Comparison of ENCODE assay signal across 8 mouse cellular contexts in the genomic region with DNA sequence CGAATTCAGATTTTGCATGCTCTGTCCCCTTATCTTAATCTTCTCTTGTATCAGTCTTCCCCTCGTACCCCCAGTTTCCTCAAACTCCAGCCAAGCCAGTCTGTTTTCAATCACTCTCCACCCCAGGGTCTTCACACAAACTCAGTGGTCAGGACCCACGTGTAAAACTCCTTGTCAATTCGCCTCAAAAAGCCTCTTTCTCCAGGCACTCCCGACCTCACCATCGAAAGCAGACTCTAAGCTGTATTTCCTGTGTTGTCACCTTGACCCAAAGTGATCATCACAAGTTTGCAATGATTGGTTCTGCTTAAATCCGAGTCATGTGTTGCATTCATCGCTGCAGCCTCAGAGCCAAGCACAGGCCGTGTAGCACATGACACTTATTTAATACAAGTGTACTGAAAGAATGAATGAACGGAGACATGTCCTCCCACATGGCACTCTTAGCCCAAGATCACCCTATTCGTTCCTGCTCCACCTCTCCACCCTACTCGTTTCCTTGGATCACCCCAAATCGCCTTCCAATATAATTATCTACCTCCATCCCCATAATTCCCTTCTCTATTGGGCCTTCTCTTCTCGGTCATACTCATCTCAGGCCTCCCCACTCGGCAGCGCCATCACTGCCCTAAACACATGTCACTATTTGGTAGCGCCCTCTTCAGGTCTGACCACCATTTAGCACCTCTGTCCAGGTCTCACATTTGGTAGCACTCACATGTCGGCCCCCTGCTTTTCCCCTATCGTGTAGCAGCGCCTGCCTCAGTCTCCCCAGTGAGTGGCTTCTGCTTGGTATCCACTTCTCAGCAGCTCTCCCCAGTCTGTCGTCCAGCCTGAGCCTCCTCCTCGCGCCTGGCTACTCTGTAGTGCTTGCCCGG. TPM values are rescaled to one million over a fixed set of nuclear protein-coding genes. Genes with fewer than 3 reads are reported as not detected.
DNase-seq lines count a peak whose midpoint lies in the region; ATAC-seq and TF ChIP-seq lines count a peak whose summit lies in the region.

No protein-coding gene starts in this region.

- dilution Hi-C loops in CH12.LX (cut with MboI; ENCODE audit: extremely low pct_ligation_motif_present, extremely low pct_unique_long_range_greater_than_20kb, low sequenced_read_pairs) = no loop called here

- peak; percentile 44 for ATAC-seq in heart, embryonic 11.5 days (replicated peaks; ENCODE audit: insufficient number of reproducible peaks, low FRiP score, low TSS enrichment)
- ATAC-seq in limb, embryonic 11.5 days (ENCODE audit: insufficient number of reproducible peaks, low FRiP score, low TSS enrichment, low read depth) = no peak; the same call in 1 of the 2 replicates
- peak; percentile 21; the same call in 1 of the 2 replicates for ATAC-seq in midbrain, embryonic 15.5 days (replicated peaks)

- in situ Hi-C loops in CH12.LX (cut with MboI; ENCODE audit: low pct_ligation_motif_present, low pct_unique_long_range_greater_than_20kb, low sequenced_read_pairs) = no loop called here

- peak overlapping the region; percentile 82 for H3K9ac ChIP-seq in heart, embryonic 11.5 days (ENCODE audit: low read depth, low read length)
- peak overlapping the region; percentile 80 for H3K9ac ChIP-seq in CH12.LX (ENCODE audit: insufficient read depth, low read depth)
- peak overlapping the region; percentile 50 for H3K9ac ChIP-seq in limb, embryonic 11.5 days (ENCODE audit: low read length)
- H3K9ac ChIP-seq in midbrain, embryonic 15.5 days = peak overlapping the region; percentile 76

- H3K4me3 ChIP-seq in heart, embryonic 11.5 days (ENCODE audit: low read depth, low read length) = peak overlapping the region; percentile 88
- peak overlapping the region; percentile 80 to 94 (median 94) for H3K4me3 ChIP-seq in CH12.LX (replicated peaks in 1 of 3; ENCODE audit: low read depth in 2 of 3, low read length in 2 of 3, poor library complexity in 1 of 3)
- H3K4me3 ChIP-seq in cerebellum, adult 2 months (replicated peaks; ENCODE audit: insufficient read depth, low read depth, low read length) = peak overlapping the region; percentile 88
- peak overlapping the region; percentile 46 for H3K4me3 ChIP-seq in limb, embryonic 11.5 days (ENCODE audit: low read depth, low read length)
- peak overlapping the region; percentile 80 for H3K4me3 ChIP-seq in midbrain, embryonic 15.5 days

- WGBS in heart, embryonic 11.5 days (ENCODE audit: insufficient replicate concordance) = 3% methylated on average over 24 of the region's 24 CpGs
- WGBS in cerebellum, adult 2 months = 4% methylated on average over 24 of the region's 24 CpGs
- 5% methylated on average over 24 of the region's 24 CpGs for WGBS in limb, embryonic 11.5 days
- WGBS in midbrain, embryonic 15.5 days = 9% methylated on average over 24 of the region's 24 CpGs

- peaks cover 50% of the 10 kb centered on the region for H3K79me2 ChIP-seq in CH12.LX (replicated peaks; ENCODE audit: control insufficient read depth, extremely low read depth, insufficient read depth, poor library complexity, severe bottlenecking)

- peaks cover 8% of the 10 kb centered on the region for H3K36me3 ChIP-seq in heart, embryonic 11.5 days (ENCODE audit: control insufficient read depth, insufficient read depth, low read length)
- peaks cover 18 to 29% of the 10 kb centered on the region in 2 experiments for H3K36me3 ChIP-seq in CH12.LX (replicated peaks in 1 of 2; ENCODE audit: control insufficient read depth in 1 of 2, insufficient read depth in 1 of 2, low read length in 1 of 2)
- peaks cover 8% of the 10 kb centered on the region for H3K36me3 ChIP-seq in limb, embryonic 11.5 days (ENCODE audit: control insufficient read depth, insufficient read depth, low read length)
- peaks cover 11% of the 10 kb centered on the region; the same call in 1 of the 2 replicates for H3K36me3 ChIP-seq in midbrain, embryonic 15.5 days (replicated peaks)

- peak overlapping the region; percentile 77 for H3K4me2 ChIP-seq in heart, embryonic 11.5 days
- peak overlapping the region; percentile 95 for H3K4me2 ChIP-seq in CH12.LX (ENCODE audit: insufficient read depth, low read depth, poor library complexity, severe bottlenecking)
- peak overlapping the region; percentile 71 for H3K4me2 ChIP-seq in limb, embryonic 11.5 days (ENCODE audit: low read depth, severe bottlenecking)
- H3K4me2 ChIP-seq in midbrain, embryonic 15.5 days = peak overlapping the region; percentile 77

- no peak for DNase-seq in heart, postnatal 4 days
- DNase-seq in CH12.LX (ENCODE audit: extremely low read depth) = peak; percentile 91
- peak in 1 of 2 experiments; percentile 85 for DNase-seq in cerebellum, adult 2 months
- DNase-seq in frontal cortex, adult 2 months (ENCODE audit: extremely low spot score in 1 of 2, low spot score in 1 of 2) = peak; percentile 60 to 75
- DNase-seq in limb, embryonic 11.5 days (ENCODE audit: low spot score) = peak; percentile 76
- DNase-seq in ovary, postnatal 36 days (ENCODE audit: low spot score) = no peak

- TF ChIP-seq RAD21 in CH12.LX (IDR thresholded peaks at IDR 0.05; ENCODE audit: low read depth, low read length) = peak; percentile 15

- TF ChIP-seq EP300 in CH12.LX (IDR thresholded peaks at IDR 0.05; ENCODE audit: low read length) = peak; percentile 20; the same call in 1 of the 2 replicates

- no peaks in the 10 kb centered on the region for H3K27me3 ChIP-seq in heart, embryonic 11.5 days (ENCODE audit: control insufficient read depth, insufficient read depth, low read length)
- peaks cover 4% of the 10 kb centered on the region for H3K27me3 ChIP-seq in CH12.LX (replicated peaks)
- H3K27me3 ChIP-seq in cerebellum, adult 2 months (ENCODE audit: control insufficient read depth, insufficient read depth, low read length) = no peaks in the 10 kb centered on the region
- H3K27me3 ChIP-seq in limb, embryonic 11.5 days (ENCODE audit: control insufficient read depth, insufficient read depth, low read length) = no peaks in the 10 kb centered on the region
- no peaks in the 10 kb centered on the region for H3K27me3 ChIP-seq in midbrain, embryonic 15.5 days (replicated peaks)

- TF ChIP-seq POLR2A in CH12.LX (IDR thresholded peaks at IDR 0.05; ENCODE audit: low read depth, low read length) = peak; percentile 49; the same call in 1 of the 2 replicates
- no peak for TF ChIP-seq POLR2A in cerebellum, adult 2 months (IDR thresholded peaks at IDR 0.05; ENCODE audit: borderline replicate concordance, insufficient read depth, low read length)

- no peaks in the 10 kb centered on the region for H3K9me3 ChIP-seq in heart, embryonic 11.5 days (replicated peaks; ENCODE audit: control insufficient read depth, low read length)
- no peaks in the 10 kb centered on the region for H3K9me3 ChIP-seq in CH12.LX (replicated peaks; ENCODE audit: low read length)
- no peaks in the 10 kb centered on the region for H3K9me3 ChIP-seq in limb, embryonic 11.5 days (ENCODE audit: control insufficient read depth, low read length)
- no peaks in the 10 kb centered on the region for H3K9me3 ChIP-seq in midbrain, embryonic 15.5 days

- TF ChIP-seq CTCF in CH12.LX (conservative IDR thresholded peaks at IDR 0.05 in 1 of 2, IDR thresholded peaks at IDR 0.05 in 1 of 2; ENCODE audit: low read depth in 2 of 2, low read length in 2 of 2) = peak in 1 of 2 experiments; percentile 83; a peak in 3 of 4 replicates
- peak; percentile 65; the same call in 1 of the 2 replicates for TF ChIP-seq CTCF in cerebellum, adult 2 months (IDR thresholded peaks at IDR 0.05; ENCODE audit: borderline replicate concordance, insufficient read depth, low read depth, low read length)

- peaks cover 48% of the 10 kb centered on the region for H3K4me1 ChIP-seq in heart, embryonic 11.5 days (ENCODE audit: control insufficient read depth, insufficient read depth, low read length)
- peaks cover 17 to 44% of the 10 kb centered on the region in 2 experiments for H3K4me1 ChIP-seq in CH12.LX (ENCODE audit: control insufficient read depth in 1 of 2, insufficient read depth in 2 of 2)
- H3K4me1 ChIP-seq in cerebellum, adult 2 months (ENCODE audit: control insufficient read depth, insufficient read depth, low read length) = peaks cover 42% of the 10 kb centered on the region
- H3K4me1 ChIP-seq in limb, embryonic 11.5 days (ENCODE audit: control insufficient read depth, insufficient read depth, low read length) = peaks cover 21% of the 10 kb centered on the region
- peaks cover 30% of the 10 kb centered on the region for H3K4me1 ChIP-seq in midbrain, embryonic 15.5 days

- H3K27ac ChIP-seq in heart, embryonic 11.5 days (ENCODE audit: low read depth, low read length) = peak overlapping the region; percentile 65
- H3K27ac ChIP-seq in CH12.LX (ENCODE audit: insufficient read depth, low read depth) = peak overlapping the region; percentile 48
- peak overlapping the region; percentile 71 for H3K27ac ChIP-seq in cerebellum, adult 2 months (ENCODE audit: insufficient read depth, low read length)
- H3K27ac ChIP-seq in limb, embryonic 11.5 days (replicated peaks; ENCODE audit: low read depth, low read length) = no peak overlapping the region
- H3K27ac ChIP-seq in midbrain, embryonic 15.5 days = peak overlapping the region; percentile 78

RNA-seq across cellular contexts. Expression of gene Ppp5c, which starts 0.8 kb away (rescaled TPM):
- polyA plus RNA-seq in heart, embryonic 11.5 days (2014; fragmentation: Nextera tagmentation; extraction: Ambion mirVana) = 87.0 and 95.3 TPM in 2 replicates
- total RNA-seq in heart, postnatal 4 days (2021) = 100 to 1,000 TPM; 109 TPM
- total RNA-seq in CH12.LX (2012; rRNA removed) = 128 and 130 TPM in 2 replicates
- total RNA-seq in CH12.LX (2014; rRNA removed) = 117 and 125 TPM in 2 replicates
- polyA plus RNA-seq in CH12.LX (2012; ENCODE audit: insufficient read length, low read depth) = 223 and 249 TPM in 2 replicates
- 306 and 336 TPM in 2 replicates for polyA plus RNA-seq in cerebellum, adult 2 months (2012; rRNA removed)
- polyA plus RNA-seq in frontal cortex, adult 2 months (2012; rRNA removed) = 236 and 239 TPM in 2 replicates
- 134 and 140 TPM in 2 replicates for polyA plus RNA-seq in limb, embryonic 11.5 days (2014; fragmentation: Nextera tagmentation; extraction: Ambion mirVana)
- polyA plus RNA-seq in midbrain, embryonic 15.5 days (2015; fragmentation: Nextera tagmentation; extraction: Ambion mirVana) = 124 and 127 TPM in 2 replicates

RNA-seq across cellular contexts. Expression of gene Ccdc8, which starts 34.4 kb away (rescaled TPM):
- 22.6 and 36.1 TPM in 2 replicates for polyA plus RNA-seq in heart, embryonic 11.5 days (2014; fragmentation: Nextera tagmentation; extraction: Ambion mirVana)
- total RNA-seq in heart, postnatal 4 days (2021) = 10 to 100 TPM; 22.0 to 24.5 TPM
- total RNA-seq in CH12.LX (2012; rRNA removed) (0.04 TPM in 1 of 2 replicates, not detected in the other), CH12.LX (2014; rRNA removed) (not detected in 2 replicates)
- polyA plus RNA-seq in CH12.LX (2012; ENCODE audit: insufficient read length, low read depth) = 0.14 and 0.16 TPM in 2 replicates
- polyA plus RNA-seq in cerebellum, adult 2 months (2012; rRNA removed) = 0.87 and 1.2 TPM in 2 replicates
- 2.1 and 2.6 TPM in 2 replicates for polyA plus RNA-seq in frontal cortex, adult 2 months (2012; rRNA removed)
- 26.4 and 33.5 TPM in 2 replicates for polyA plus RNA-seq in limb, embryonic 11.5 days (2014; fragmentation: Nextera tagmentation; extraction: Ambion mirVana)
- polyA plus RNA-seq in midbrain, embryonic 15.5 days (2015; fragmentation: Nextera tagmentation; extraction: Ambion mirVana) = 6.4 and 6.8 TPM in 2 replicates

RNA-seq across cellular contexts. Expression of gene Hif3a, which starts 35.3 kb away (rescaled TPM):
- 31.6 and 37.2 TPM in 2 replicates for polyA plus RNA-seq in heart, embryonic 11.5 days (2014; fragmentation: Nextera tagmentation; extraction: Ambion mirVana)
- 1 to 10 TPM; 3.1 to 3.8 TPM for total RNA-seq in heart, postnatal 4 days (2021)
- total RNA-seq in CH12.LX (2012; rRNA removed) = under 0.01 and 0.08 TPM in 2 replicates
- 0.03 and 0.05 TPM in 2 replicates for total RNA-seq in CH12.LX (2014; rRNA removed)
- 0.49 and 0.52 TPM in 2 replicates for polyA plus RNA-seq in CH12.LX (2012; ENCODE audit: insufficient read length, low read depth)
- 2.1 and 4.2 TPM in 2 replicates for polyA plus RNA-seq in cerebellum, adult 2 months (2012; rRNA removed)
- 2.6 and 3.4 TPM in 2 replicates for polyA plus RNA-seq in frontal cortex, adult 2 months (2012; rRNA removed)
- polyA plus RNA-seq in limb, embryonic 11.5 days (2014; fragmentation: Nextera tagmentation; extraction: Ambion mirVana) = 8.9 and 9.6 TPM in 2 replicates
- polyA plus RNA-seq in midbrain, embryonic 15.5 days (2015; fragmentation: Nextera tagmentation; extraction: Ambion mirVana) = 4.7 and 5.2 TPM in 2 replicates

RNA-seq across cellular contexts. Expression of gene Gm42372, which starts 44.1 kb away (rescaled TPM):
- polyA plus RNA-seq in heart, embryonic 11.5 days (2014; fragmentation: Nextera tagmentation; extraction: Ambion mirVana) = 0.20 TPM in 2 replicates
- under 1 TPM in 1 of 2 experiments, not detected in 1; 0.05 TPM for total RNA-seq in heart, postnatal 4 days (2021)
- total RNA-seq in CH12.LX (2012; rRNA removed) (0.25 and 0.47 TPM in 2 replicates), CH12.LX (2014; rRNA removed) (0.15 and 0.16 TPM in 2 replicates)
- polyA plus RNA-seq in CH12.LX (2012; ENCODE audit: insufficient read length, low read depth) = 0.61 and 0.90 TPM in 2 replicates
- 33.2 and 34.4 TPM in 2 replicates for polyA plus RNA-seq in cerebellum, adult 2 months (2012; rRNA removed)
- 58.7 and 72.7 TPM in 2 replicates for polyA plus RNA-seq in frontal cortex, adult 2 months (2012; rRNA removed)
- 0.65 and 0.78 TPM in 2 replicates for polyA plus RNA-seq in limb, embryonic 11.5 days (2014; fragmentation: Nextera tagmentation; extraction: Ambion mirVana)
- 6.8 and 7.1 TPM in 2 replicates for polyA plus RNA-seq in midbrain, embryonic 15.5 days (2015; fragmentation: Nextera tagmentation; extraction: Ambion mirVana)

RNA-seq across cellular contexts. Expression of gene Psg16, which starts 46.9 kb away (rescaled TPM):
- 0.06 and 0.09 TPM in 2 replicates for polyA plus RNA-seq in heart, embryonic 11.5 days (2014; fragmentation: Nextera tagmentation; extraction: Ambion mirVana)
- under 1 TPM; 0.10 to 0.20 TPM for total RNA-seq in heart, postnatal 4 days (2021)
- total RNA-seq in CH12.LX (2012; rRNA removed) = not detected in 2 replicates
- total RNA-seq in CH12.LX (2014; rRNA removed) = not detected in 2 replicates
- polyA plus RNA-seq in CH12.LX (2012; ENCODE audit: insufficient read length, low read depth) = 0.27 TPM in 2 replicates
- polyA plus RNA-seq in cerebellum, adult 2 months (2012; rRNA removed) = 20.8 and 22.0 TPM in 2 replicates
- polyA plus RNA-seq in frontal cortex, adult 2 months (2012; rRNA removed) = 2.9 and 3.2 TPM in 2 replicates
- polyA plus RNA-seq in limb, embryonic 11.5 days (2014; fragmentation: Nextera tagmentation; extraction: Ambion mirVana) = 0.12 and 0.24 TPM in 2 replicates
- 4.4 and 6.1 TPM in 2 replicates for polyA plus RNA-seq in midbrain, embryonic 15.5 days (2015; fragmentation: Nextera tagmentation; extraction: Ambion mirVana)

Comparison
In these comparisons a context has a peak if more than half of its experiments do, and no peak if none do; other contexts are left out.
1. DNase-seq: peak in CH12.LX (single experiment), frontal cortex, adult 2 months (2 of 2) and limb, embryonic 11.5 days (single experiment); none in heart, postnatal 4 days (single experiment) and ovary, postnatal 36 days (single experiment).
2. Peak in every context shown above with its lines, with median percentiles within 50 percentile points of each other: H3K4me2 ChIP-seq, H3K4me3 ChIP-seq and H3K9ac ChIP-seq.